Mouse (Mus musculus) bone marrow, adult 2 months (tissue): ENCODE measurements around the gene Nkx1-2.

Source experiments
- CTCF ChIP-seq: fragments of 200-500 bp; IDR thresholded peaks from 2 replicates; pipeline ENCODE4 v1.5.1; 2011; ENCODE audit warnings: low read length, control low read depth; ENCODE audit not compliant: control insufficient read depth, insufficient read depth
- POLR2A ChIP-seq: fragments of 200-500 bp; IDR thresholded peaks from 2 replicates; pipeline ENCODE4 v1.6.1; 2011; ENCODE audit warnings: low read depth, mild to moderate bottlenecking, control low read depth, low read length, borderline replicate concordance; ENCODE audit not compliant: control insufficient read depth

GRCm38 (mm10) chr7:132600026-132600425 is 589 bp upstream of the Nkx1-2 start:
- TF ChIP-seq CTCF (no peak), POLR2A (no peak)
